Mouse (Mus musculus): Measurements from ENCODE around the gene Ssty1.
"Not testable (repeated sequence)": the region's sequence is repeated elsewhere in the genome, so short reads cannot be mapped to it uniquely, and the experiment has no call there.

Ssty1 gene

DNA sequence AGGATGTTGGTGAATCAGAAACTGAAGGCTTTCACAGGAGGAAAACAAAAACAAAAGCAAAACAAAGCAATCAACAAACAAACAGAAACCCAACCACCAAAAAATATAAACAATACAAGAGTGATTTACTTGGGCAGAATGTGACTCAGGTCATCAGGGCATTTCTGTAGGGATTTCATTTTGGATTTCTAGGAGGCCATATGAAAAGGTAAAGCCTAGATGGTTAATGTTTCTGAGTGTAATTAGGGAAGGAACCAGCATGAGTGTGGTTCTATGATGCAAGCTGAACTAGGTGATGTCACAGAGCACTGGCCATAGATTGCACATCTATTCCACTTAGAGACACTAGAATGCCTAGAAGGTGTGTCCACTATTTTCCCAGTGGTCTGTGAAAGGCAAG, at the start of gene Ssty1:
TSS of gene Ssty1 (plus strand) at position 301 of the 400 bp plus-strand sequence.
- DNase-seq (ENCODE audit: low read depth, low spot score), result not testable (repeated sequence)

DNA sequence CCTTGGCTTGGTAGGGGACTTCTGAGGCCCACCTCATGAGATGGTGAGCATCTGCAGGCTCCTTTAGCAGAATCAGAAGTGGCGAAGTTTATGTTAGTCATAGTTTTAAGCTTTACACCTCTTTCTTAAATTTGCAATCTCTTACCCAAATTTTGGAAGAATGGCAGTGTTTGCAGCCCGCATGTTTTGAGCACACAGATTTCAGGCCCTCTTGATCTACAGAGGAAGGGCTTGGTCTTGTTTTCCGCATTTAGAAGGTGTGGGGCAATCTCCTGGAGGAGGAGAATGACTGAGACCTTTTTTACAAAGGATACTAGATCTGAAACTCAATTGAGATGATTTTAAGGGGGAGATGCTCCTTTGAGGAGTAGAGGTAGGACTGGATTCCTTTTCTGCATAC, 27.2 kb upstream of the Ssty1 start, which contains the start of gene Gm21764:
TSS of gene Gm21764 (minus strand) at position 101 of the 400 bp plus-strand sequence.
- DNase-seq (ENCODE audit: low read depth, low spot score), result not testable (repeated sequence)

Data from embryo, embryonic 11.5 days (tissue).